Mouse (Mus musculus): ENCODE data around the gene Iffo2.

Gene Iffo2

GRCm38 (mm10) chr4:139641829-139642425, 111.6 kb downstream of the Iffo2 start:
- DNase-seq (ENCODE audit: low spot score), result no peak

- peak; percentile 80 for DNase-seq (ENCODE audit: low spot score)
Observed at GRCm38 (mm10) chr4:139643972-139644371, 113.6 kb downstream of the Iffo2 start.

GRCm38 (mm10) chr4:139646916-139647315, 116.6 kb downstream of the Iffo2 start:
- DNase-seq (ENCODE audit: low spot score), result no peak

- DNase-seq (ENCODE audit: low spot score), result no peak
Observed at GRCm38 (mm10) chr4:139650086-139650743, 119.9 kb downstream of the Iffo2 start.

- no peak for DNase-seq (ENCODE audit: low spot score)
Observed at GRCm38 (mm10) chr4:139650907-139651306, 120.6 kb downstream of the Iffo2 start.

- DNase-seq (ENCODE audit: low spot score), result no peak
Observed at GRCm38 (mm10) chr4:139653238-139653637, 122.9 kb downstream of the Iffo2 start, which contains the start of gene Tas1r2. Tas1r2 (plus strand) TSS chr4:139653538.

GRCm38 (mm10) chr4:139661897-139662296, 131.5 kb downstream of the Iffo2 start:
- DNase-seq (ENCODE audit: low spot score), result no peak

- no peak for DNase-seq (ENCODE audit: low spot score)
Observed at GRCm38 (mm10) chr4:139667632-139668031, 137.3 kb downstream of the Iffo2 start.

GRCm38 (mm10) chr4:139669847-139670246, 139.5 kb downstream of the Iffo2 start:
- peak; percentile 47 for DNase-seq (ENCODE audit: low spot score)
